Mouse (Mus musculus) v-Abl transformed pro-B cells (cell line): ENCODE results near the gene Pid1.

Source experiments
- in situ Hi-C, 2 experiments: fragments of 400-800 bp; cut with MboI; formaldehyde crosslinking; loops; one replicate each; pipeline ENCODE4 v1.15.1; 2025; ENCODE audit not compliant: unreplicated experiment in 2 of 2

Pid1 gene

GRCm38 (mm10) chr1:84363967-84364366 is at the start of gene Pid1:
Gene Pid1, minus strand, starts transcription at chr1:84364180.
- in situ Hi-C loops: no loop called here

DNA sequence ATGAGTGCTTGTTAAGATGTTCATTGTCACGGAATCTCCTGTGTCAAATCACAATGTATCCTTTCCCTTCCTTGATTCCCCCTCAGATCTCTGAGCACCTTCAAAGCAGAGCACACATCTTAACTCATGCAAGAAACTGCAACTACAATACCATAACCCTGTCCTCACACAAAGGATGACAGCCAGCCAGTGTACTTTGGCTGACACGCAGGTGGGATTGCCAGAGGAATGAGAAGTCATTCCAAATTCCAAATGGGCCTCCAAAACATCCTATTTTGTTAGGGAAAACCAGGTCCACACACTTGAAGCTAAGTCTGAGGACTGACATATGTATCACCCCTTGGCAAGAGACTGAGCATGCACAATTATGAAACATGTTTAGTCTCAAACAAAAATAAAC is 45.5 kb upstream of the Pid1 start:
- in situ Hi-C loops: no loop called here

GRCm38 (mm10) chr1:84408873-84409272 is 44.9 kb upstream of the Pid1 start:
- in situ Hi-C loops: no loop called here

- in situ Hi-C loops: no loop called here
These were observed 42.9 kb upstream of the Pid1 start for GRCm38 (mm10) chr1:84406891-84407290.

- in situ Hi-C loops: no loop called here
These were observed 41.7 kb upstream of the Pid1 start for GRCm38 (mm10) chr1:84405551-84406290.

DNA sequence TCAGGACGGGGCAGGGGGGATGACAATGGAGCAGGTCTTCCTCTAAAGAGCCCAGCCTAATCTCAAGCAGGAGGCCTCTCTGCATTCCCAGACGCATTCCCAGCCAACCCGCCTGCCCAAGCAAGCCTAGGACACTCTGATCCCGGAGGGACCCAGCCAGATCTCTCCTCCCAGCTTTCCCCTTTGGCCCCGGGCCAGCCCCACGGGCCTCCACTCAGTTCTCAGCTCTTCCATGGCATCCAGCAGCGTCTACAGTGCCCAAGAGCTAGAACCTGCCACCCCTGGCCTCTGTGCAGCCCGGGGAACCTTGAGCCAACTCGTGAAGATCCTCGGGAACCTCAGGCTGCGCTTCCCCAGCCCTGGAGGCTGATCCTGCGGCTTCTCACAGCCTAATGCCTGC is 40.9 kb upstream of the Pid1 start:
- in situ Hi-C loops: no loop called here

- in situ Hi-C loops: no loop called here
These were observed 38.2 kb upstream of the Pid1 start for GRCm38 (mm10) chr1:84402154-84402553.

DNA sequence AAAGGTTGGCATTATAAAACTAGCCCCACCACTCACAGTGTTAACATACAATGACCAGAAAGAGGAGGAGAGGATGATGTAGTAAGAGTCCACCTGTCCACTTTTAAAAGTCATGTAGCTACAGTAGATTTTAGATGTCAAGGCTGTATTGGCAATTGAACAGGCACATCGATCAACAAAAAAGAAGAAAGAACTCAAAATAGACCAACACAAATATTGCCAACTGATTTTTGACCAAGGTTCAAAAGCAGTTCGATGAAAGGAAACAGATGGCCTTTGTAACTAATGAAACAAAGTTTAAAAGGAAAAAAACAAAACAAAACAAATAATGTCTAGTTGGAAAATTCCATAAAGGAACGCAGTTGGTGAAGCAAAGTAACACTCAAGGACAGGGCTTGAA is 35.7 kb upstream of the Pid1 start:
- in situ Hi-C loops: no loop called here

- in situ Hi-C loops: no loop called here
These were observed 35.1 kb upstream of the Pid1 start for GRCm38 (mm10) chr1:84399118-84399517.

DNA sequence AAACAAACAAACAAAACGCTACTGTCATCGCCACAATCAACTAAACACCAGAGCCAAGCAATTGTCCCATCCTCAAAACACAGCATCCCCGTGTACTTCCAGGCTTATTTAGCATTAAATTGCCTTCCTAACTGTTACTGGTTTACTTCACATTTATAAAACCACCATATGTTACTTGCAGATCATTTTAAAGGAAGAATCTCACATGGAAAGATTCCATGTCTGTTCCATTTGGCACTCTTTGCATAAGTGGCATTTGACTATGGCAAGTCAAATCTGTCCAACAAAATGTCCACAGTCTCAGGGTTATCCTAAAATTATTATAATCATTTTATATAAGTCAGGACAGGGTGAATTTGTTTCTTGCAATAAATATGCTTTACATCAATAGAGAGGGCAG is 32.8 kb upstream of the Pid1 start:
- in situ Hi-C loops: no loop called here

DNA sequence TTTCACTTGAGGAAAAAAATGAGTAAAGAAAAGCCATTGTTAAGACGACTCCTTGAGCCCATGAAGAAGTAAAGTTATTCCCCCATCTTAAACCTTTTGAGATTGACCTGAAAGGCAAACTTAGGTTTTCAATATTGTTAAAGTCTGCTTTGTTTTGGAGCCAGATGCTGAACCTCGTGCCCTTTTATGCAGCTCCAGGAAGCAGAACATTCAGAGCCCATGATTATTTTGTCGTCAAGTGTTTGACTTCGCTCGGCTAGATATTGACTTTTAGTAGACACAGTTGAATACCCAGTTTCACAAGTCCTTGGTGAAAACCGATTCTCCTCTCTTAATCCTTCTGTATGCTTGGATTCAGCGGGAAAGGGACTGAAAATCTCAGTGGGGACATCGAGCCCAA is 31.9 kb upstream of the Pid1 start:
- in situ Hi-C loops: no loop called here

- in situ Hi-C loops: no loop called here
These were observed 27.0 kb upstream of the Pid1 start for GRCm38 (mm10) chr1:84390961-84391360.

DNA sequence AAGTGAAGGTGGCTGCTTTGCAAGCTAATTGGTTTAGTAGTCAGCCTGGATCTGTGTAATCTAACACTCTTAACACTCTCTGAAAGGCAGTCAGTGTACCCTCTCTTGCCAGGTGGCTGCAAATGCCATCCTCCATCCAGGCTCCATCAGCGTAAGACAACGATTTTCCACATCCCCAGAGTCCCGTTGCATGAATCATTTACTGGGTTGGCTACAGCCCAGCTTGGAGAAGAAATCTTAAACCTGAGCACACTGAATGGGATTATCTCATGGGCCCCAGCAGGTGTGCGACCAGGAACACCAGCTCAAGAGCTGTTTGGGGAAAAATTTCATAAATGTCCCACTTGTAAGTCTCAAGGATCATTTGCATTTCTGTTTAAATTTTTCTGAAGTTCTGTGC is 23.6 kb upstream of the Pid1 start:
- in situ Hi-C loops: no loop called here

- in situ Hi-C loops: no loop called here
These were observed 22.6 kb upstream of the Pid1 start for GRCm38 (mm10) chr1:84386481-84387146.

- in situ Hi-C loops: no loop called here
These were observed 18.7 kb upstream of the Pid1 start for GRCm38 (mm10) chr1:84382709-84383108.

DNA sequence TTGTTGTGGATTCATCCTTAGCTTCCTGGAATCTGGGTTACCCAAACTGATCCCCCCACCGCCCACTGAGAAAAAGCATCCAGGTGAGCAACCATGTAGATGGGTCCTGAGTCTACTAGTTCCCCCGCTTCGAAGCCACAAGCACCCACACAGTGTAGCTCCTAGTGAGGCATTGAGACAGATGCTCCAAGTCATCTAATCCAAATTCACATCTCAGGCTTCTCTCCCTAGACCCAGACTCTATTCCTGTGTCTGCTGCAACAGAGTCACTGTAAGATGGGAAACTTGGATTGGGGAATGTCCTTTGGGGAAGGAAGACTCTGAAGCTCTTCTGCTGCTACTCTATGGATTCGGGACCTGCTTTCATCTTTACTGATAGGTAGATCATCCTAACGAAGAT is 18.1 kb upstream of the Pid1 start:
- in situ Hi-C loops: no loop called here

- in situ Hi-C loops: no loop called here
These were observed 16.9 kb upstream of the Pid1 start for GRCm38 (mm10) chr1:84380895-84381294.

GRCm38 (mm10) chr1:84367733-84368132 is 3.8 kb upstream of the Pid1 start:
- in situ Hi-C loops: no loop called here

DNA sequence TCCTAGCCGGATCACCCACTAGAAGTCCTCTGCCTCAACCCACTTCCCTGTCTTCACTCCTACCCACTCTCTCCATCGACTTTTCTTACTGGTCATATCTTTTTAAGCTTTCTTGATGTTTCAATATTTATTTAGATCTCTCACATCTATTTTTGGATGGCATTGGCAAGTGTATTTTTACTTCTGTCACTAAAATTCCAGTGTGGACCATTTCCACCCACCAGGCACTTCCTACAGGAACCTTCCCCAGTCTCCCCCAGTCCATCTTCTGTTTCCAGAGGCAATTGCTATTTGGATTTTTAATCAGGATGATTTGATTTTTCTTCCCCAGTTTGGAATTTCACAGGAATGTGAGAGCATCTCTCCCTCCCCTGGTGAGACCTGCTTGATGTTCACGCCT is 2.6 kb upstream of the Pid1 start:
- in situ Hi-C loops: no loop called here

DNA sequence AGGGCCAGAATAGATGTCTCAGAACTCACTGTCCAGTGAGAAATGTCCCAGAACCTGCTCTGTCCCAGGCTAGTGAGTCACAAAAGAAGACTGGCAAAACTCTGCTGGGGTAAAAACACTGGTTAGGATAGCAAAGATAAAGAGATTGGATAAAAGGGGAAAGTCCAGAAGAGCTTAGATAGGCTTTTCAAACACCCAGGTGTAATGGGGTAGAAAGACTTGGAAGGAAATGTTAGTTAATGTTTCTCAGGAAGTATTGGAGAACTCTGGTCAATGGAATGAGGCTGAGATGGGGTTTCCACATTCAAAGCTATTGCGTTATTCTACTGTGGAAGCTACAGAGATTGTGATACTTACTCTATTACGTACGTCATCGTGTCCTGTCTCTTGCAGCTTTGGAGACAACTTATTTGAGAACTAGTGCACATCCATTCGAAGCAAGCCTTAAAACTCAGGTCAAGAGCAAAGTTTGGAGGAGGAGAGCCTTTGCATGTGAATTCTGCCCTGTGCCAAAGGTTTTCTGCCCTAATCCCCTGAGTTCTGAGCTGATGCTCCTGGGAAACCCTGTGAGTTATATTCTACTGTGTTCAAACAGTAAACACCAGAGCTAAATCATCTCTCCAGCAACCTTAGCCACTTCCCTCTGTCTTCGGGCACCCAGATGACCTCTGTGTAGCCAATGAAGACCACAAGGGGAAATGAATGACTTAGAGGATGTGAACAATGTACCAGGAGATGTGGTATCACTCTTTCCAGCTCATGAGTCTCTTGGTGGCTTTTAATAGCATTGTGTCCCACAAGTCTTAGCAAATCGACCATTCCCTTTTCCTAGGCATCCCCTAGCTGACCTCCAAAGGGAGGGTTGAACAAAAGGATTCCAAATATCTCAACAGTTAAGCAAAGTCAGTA is 1.0 kb downstream of the Pid1 start:
- in situ Hi-C loops: no loop called here

DNA sequence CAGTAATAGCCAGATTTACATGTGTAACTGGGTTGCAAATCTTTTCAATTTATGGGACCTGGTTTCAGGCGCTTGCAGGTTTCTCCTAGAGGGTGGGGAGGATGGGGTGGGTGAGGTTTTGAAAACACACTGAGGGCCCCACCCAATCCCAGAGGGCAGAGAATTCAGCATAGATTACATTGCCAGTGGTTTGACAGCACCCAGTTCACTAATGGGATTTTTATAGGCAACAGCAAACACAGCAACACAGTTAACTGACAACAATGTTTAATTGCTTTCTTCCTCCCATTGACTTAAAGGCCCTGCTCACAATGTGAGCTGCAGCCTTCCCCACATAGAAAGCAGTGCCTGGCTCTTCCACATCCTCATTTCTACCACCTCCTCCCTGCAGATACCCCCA is 1.8 kb downstream of the Pid1 start:
- in situ Hi-C loops: no loop called here
